Mouse (Mus musculus) thymus, postnatal 36 days (tissue): Measurements from ENCODE around the gene Rinl.

Experiments used
- DNase-seq, 2 experiments: peaks; one replicate each; pipeline ENCODE4 v3.0.0; 2022; ENCODE audit warnings: mixed read lengths in 2 of 2

Gene Rinl

GRCm38 (mm10) chr7:28781261-28781663, 7.5 kb upstream of the Rinl start:
- peak; percentile 83 to 91 for DNase-seq

- peak; percentile 47 to 73 for DNase-seq
Observed at GRCm38 (mm10) chr7:28785161-28785560, 3.6 kb upstream of the Rinl start.

GRCm38 (mm10) chr7:28787884-28788283, 885 bp upstream of the Rinl start:
- no peak for DNase-seq

GRCm38 (mm10) chr7:28789235-28789634, 466 bp downstream of the Rinl start:
- DNase-seq = no peak

DNA sequence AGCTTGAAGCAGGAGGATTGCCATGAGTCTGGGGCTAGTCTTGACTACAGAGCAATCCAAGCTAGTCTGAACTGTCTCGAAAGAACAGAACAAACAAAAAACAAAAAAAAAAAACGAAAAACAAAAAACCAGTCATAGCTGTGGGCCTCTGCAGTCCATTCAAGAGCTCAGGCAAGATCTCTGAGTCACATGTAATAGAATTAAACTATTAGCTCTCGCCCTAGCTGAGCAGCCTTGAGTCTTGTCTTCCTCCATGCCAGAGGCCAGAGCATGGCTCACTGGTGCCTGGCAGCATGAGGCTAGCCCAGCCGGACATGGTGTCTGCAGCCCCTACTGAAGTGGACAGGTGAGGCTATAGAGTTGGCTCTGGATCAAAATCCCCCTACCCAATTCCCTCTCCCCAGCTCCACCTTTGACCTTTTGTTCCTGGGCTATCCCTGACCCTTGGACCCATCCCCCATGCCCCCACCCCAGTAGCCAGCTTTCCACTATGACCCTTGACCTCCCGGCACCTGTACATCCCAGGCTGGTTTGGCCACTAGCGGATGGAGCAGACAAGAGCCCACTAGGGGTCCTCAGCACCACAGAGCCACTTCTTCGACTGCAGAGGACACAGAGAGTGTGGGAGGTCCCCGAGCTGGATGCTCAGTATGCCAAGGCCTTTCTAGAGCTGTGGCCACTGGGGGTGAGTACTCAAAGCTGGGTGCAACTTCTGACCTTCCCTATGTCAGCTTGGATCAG, 1.5 kb downstream of the Rinl start:
- DNase-seq = peak in 1 of 2 experiments; percentile 48

- DNase-seq = no peak
Observed at GRCm38 (mm10) chr7:28791706-28792105, 2.9 kb downstream of the Rinl start.

DNA sequence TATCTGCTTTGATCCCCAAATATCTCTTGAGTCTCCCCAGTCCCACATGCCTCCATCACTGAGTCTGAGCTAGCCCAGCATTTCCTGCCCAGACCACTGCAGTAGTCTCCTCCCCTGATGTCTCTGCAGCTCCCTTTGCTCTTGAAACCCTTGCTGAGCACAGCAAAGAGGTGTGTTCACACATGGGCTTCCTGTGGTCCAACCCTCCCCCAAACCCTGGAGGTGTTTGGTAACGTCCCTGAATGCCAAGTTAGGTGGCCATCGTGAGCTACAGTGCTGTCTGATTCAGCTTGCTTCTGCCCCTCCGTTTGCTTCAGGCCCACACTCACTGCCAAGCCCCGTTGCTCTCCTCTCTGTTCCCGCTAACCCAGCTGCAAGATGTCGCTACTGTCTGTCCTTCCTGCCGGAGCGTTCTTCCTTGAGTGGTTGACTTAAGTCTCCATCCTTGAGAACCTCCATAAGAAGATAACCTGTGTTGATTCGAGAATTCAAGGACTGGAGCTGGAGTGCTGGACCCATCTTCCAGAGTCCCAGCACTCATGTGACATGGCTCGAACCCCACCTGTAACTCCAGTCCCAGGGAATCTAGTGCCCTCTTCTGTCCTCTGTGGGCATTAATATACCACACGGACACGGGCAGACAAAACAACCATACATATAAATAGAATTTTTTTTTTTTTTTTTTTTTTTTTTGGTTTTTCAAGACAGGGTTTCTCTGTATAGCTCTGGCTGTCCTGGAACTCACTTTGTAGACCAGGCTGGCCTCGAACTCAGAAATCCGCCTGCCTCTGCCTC, 3.8 kb downstream of the Rinl start:
- DNase-seq = peak; percentile 46 to 57

- DNase-seq = peak; percentile 42 to 65
Observed at GRCm38 (mm10) chr7:28793834-28794233, 5.1 kb downstream of the Rinl start.

- DNase-seq = no peak
Observed at GRCm38 (mm10) chr7:28794496-28794895, 5.7 kb downstream of the Rinl start.

- peak in 1 of 2 experiments; percentile 40 for DNase-seq
Observed at GRCm38 (mm10) chr7:28795832-28796231, 7.1 kb downstream of the Rinl start.

- peak; percentile 75 for DNase-seq
Observed at GRCm38 (mm10) chr7:28796562-28796975, 7.8 kb downstream of the Rinl start.

- DNase-seq = peak; percentile 31 to 48
Observed at GRCm38 (mm10) chr7:28799994-28800393, 11.2 kb downstream of the Rinl start.

DNA sequence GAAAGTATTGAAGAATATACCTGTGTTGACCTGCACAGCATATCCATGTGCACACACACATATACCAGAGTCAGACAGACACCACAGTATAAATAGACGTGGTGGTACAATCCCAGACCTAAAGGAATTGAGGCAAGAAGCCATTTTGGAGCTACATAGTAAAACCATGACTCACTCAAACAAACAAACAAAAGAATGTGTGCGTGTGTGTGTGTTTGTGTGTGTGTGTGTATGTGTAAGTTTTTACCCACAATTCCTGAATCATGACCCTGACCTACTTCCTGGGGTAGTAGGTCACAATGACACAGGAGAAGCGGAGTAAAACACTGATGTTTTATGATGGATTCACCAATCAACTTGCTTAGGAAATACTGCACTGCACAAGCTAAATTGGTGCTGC, 12.7 kb downstream of the Rinl start:
- DNase-seq = no peak

GRCm38 (mm10) chr7:28801901-28802670, 13.3 kb downstream of the Rinl start:
- no peak for DNase-seq

DNA sequence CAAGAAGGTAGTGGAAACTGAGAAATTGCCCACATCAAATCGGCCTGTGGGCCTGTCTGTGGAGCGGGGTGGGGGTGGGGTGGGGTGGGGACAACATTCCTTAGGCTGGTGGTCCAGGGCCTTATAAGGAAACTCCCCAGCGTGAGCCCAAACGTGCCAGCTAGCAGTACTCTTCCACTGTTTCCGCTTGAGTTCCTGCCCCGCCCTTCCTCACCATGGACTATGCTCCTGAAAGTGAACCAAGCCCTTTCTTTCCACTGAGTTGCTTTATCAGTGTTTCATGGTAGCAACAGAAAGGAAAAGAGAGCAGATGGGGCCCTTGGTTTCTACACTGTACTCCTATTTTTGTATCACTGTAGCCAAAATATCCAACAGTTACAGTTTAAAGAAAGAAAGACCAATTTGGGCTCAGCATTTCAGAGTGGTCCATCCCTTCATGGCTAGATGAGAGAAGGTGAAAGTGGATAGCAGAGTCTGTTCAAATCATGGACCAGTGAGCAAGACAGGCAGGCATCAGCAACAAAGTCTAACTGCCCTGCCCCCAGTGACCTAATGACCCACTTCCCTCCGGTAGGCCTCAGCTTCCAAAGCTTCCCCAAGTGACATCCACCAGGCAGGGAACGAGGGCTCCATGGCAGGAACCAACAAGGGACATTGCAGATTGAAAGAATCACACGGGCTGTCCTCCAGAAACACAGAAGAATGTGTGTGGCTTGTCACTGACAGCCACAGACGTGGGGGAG, 14.2 kb downstream of the Rinl start:
- no peak for DNase-seq

- no peak for DNase-seq
Observed at GRCm38 (mm10) chr7:28803756-28804155, 15.0 kb downstream of the Rinl start.

DNA sequence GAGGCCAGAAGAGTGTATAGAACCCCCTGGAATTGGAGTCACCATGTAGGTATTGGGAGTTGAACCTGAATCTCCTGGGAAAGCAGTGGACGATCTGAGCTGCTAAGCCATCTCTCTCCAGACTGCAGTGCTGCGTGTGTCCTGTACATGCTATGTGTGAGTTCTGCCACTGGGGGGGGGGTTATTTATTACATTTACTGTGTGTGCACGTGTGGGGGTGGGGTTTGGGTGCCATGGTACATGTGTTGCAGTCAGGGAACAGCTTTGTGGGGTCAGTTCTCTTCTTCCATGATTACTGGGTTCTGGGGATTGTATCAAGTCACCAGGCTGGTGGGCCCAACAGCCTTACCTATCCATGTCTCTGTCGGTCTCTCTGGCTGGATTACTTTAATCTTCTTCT, 18.1 kb downstream of the Rinl start:
- no peak for DNase-seq

DNA sequence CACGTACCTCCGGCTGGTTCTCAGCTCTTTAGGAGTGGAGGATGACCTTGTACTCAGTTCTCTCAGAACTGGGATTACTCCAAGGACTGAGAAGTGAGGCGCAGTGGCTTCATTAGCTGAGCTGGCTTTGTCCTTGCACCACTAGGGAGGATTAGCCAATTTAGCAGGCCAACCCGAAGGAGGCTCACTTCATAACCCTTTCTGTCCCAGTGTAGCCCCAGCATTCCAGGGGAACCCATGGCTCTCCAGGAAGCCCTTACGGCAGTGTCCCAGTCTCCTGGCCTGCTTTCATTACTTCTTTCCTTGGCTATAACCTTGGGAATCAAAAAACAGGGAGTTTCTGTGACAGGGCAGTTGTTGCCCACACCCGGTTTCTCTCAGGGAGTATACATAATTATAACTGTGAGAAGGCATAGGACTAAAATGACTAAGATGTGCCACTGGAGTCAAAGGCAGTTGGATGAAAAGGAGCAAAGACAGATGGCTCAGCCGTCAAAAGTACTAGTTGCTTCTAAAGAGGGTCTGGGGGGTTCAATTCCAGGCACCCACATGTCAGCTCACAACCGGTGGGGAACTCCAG, 19.0 kb downstream of the Rinl start:
- no peak for DNase-seq

DNA sequence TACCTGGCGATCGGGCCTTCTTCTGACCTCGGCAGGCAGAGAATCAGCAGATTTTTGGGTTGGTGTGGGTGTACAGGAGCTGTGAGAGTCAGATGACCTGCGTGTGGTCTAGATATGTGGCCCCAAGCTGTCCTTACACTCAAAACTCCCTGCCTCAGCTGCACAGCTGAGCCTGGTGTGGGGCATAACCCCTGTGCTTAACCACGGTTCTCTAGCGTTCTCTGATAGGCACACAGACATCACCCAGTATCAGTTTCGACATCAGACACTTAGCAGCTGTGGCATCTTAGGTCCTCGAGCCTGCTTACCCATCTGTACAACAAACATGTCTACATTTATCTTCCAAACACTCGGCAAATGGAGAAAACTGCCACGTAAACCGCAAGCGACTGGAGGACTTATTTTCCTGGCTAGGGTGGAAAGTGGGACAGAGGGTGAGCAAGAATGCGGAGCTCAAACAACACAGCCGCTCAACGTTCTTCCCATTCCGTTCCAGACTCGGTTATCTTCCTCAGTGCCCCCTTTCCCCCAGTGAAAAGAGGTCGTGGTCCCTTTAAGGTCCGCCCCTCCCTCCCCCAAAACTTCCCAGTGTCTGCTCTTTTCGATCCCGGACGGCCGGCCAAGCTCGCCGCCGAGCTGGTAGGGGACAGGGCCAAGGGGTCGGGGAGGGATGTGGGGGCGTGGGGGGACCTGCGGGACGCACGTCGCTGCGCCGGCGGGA, 19.6 kb downstream of the Rinl start, which contains the start of gene Hnrnpl:
Gene Hnrnpl, plus strand, starts transcription at position 321 of the 721 bp plus-strand sequence.
- DNase-seq = peak in 1 of 2 experiments; percentile 66

GRCm38 (mm10) chr7:28808957-28809393, 20.2 kb downstream of the Rinl start:
- peak; percentile 96 to 98 for DNase-seq

DNA sequence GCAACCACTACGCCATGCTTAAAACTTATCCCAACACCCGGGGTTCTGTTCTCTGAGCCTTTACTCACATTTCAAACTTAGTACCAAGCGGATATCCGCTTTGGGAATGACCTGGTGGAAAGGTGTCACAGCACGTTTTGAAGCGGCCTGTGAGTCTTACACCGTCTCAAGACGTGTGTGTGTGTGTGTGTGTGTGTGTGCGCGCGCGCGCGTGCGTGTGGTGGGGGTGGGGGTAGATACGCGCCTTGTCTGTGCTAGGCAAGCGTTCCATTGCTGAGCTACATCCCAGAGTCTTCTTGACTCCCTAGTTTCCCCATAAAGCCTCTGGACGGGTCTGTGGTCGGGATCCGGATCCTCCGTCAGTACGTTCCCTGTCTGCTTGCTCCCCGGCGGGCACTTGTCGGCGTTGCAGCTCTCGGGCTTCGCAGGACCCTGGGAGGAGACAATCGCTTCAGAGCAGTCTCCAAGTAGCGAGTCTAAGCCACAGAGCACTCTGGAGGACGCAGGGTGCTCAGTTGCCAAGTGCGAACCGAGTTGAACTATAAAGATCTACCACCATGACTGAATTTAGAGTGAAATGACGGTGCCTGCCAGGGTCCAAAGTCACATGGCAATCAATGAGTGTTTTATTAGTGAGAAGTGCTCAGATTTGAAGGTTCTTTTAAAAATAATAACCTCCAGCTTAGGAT, 20.8 kb downstream of the Rinl start:
- peak; percentile 78 to 79 for DNase-seq
